Mouse (Mus musculus) monocyte, adult 5-6 weeks (primary cell): ENCODE results near the gene Armc7. TPM values are rescaled to one million over a fixed set of nuclear protein-coding genes. Genes with fewer than 3 reads are reported as not detected.
"Not testable (repeated sequence)": the region's sequence is repeated elsewhere in the genome, so short reads cannot be mapped to it uniquely, and the experiment has no call there.

Source experiments
- ATAC-seq: fragments of 153-309, 156-312 bp; replicated peaks from 2 replicates; pipeline ENCODE4 v1.8.0; 2017; ENCODE audit warnings: mild to moderate bottlenecking; ENCODE audit not compliant: low TSS enrichment, insufficient number of reproducible peaks, severe bottlenecking, poor library complexity, low FRiP score
- total RNA-seq: library from RNA; stranded (forward); fragments of 200-1000, 200-491, 200-594 nt; gene quantifications from 3 replicates; pipeline ENCODE4 v1.2.3, GENCODE M21; 2017

Gene Armc7
- total RNA-seq, 1 experiment from 2014 or later: 24.2 TPM

DNA sequence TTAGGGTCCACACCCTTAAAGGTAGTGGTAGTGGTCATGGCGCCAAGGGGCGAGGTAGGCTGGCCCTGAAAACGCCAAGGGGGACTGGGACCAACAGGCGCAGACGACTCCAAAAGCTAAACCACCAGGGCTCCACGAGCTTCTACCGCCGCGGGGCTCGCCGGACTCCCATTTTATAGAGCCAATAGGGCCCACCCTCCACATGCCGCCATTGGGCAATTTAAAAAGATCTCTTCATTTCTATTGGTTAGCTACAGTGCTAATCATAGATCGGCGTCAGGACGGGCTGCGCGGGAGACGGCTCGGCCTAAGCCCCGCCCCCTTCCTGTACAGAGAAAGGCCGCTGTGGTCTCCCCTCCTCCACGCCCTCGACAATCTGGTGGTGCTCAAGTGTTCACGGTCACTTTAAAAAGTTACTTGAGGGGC, 38.8 kb downstream of the Armc7 start, which contains the start of gene Jpt1:
TSS of gene Jpt1 (minus strand) at position 150 of the 426 bp plus-strand sequence.
- peak; percentile 92 for ATAC-seq

DNA sequence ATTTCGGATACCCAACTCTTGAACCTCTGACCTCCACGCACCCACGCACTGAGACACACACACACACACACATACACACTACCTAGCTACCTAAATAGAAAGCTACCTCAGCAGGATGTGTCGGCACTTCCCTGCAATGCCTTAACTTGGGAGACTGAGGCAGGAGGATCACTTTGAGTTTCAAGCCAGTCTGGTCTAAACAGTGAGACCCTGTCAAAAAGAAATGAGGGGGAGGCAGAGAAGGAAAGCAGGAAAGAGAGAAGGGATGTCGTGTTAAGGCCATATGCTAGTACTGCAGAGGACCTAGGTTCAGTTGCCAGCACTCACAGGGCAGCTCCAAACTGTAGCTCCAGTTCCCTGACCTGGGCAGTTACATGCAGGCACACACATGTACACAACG, 39.6 kb downstream of the Armc7 start:
- ATAC-seq: no peak

DNA sequence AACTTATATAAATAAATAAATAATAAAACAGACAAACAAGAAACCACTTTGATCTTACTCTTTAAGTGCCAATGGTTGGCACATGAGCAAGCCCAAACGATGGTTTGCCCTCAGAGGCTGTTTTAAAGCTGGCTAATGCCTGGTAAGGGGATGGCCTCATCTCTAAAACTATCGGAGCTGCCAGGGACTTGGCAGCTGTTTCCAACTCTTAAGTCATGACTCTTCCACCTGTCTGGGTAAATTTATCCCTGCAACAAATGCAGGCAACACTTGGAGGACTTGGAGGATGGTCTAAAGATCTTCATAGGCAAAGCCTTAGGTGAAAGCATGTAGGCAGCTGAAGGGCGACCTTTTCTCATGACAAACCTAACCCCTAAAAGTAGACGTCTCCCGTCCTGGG, 41.5 kb downstream of the Armc7 start:
- no peak for ATAC-seq

DNA sequence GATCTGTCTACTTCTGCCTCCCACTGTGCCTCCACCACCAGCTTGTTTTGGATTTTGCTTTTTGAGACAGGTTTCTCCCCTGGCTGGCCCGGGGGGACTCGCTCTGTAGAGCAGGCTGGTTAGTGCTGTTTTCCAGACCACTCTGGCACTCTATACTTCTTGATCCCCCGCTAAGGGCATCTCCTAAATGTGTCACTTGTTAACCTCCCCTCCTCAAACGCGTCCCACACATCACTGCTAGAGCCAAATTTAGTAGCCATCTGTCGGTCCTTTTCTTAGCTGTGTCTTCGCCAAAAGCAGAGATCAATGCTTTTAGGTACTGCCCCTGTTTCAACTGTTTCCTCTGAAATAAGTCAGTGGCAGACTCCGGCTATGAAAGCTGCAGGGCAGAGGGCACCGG, 43.2 kb downstream of the Armc7 start:
- ATAC-seq: no peak

DNA sequence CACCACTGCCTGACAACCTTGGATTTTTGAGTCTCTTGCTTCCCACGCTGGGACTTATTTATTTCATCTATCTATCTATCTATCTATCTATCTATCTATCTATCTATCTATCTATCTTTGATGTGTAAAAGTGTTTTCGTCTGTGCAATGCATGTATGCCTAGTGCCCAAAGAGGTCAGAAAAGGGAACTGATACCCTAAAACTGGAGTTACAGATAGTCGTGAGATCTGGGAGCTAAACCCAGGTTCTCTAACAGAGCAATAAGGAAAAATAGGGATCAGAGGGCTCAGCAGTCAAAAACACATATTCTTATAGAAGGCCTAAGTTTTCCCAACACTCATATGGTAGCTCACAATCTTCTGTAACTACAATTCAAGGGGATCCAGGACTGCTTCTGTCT, 44.1 kb downstream of the Armc7 start:
- ATAC-seq: no peak

DNA sequence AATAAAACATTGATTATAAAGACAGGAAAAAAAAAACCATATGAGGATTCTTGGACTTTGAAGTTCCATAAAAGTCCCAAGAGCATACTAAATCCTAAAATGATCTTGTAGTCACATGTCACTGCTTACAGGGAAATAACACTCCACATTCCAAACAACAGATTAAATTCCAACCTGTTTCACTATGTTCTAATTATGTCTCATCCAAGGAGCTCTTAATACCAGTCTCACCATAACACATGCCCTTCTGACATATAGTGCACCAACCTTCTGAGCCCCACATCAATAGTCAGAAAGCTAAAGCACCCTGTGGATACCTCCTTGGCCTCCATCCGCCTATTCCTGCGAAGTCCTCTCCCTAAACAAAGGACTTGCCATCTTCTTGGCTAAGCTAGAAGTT, 44.8 kb downstream of the Armc7 start:
- no peak for ATAC-seq

DNA sequence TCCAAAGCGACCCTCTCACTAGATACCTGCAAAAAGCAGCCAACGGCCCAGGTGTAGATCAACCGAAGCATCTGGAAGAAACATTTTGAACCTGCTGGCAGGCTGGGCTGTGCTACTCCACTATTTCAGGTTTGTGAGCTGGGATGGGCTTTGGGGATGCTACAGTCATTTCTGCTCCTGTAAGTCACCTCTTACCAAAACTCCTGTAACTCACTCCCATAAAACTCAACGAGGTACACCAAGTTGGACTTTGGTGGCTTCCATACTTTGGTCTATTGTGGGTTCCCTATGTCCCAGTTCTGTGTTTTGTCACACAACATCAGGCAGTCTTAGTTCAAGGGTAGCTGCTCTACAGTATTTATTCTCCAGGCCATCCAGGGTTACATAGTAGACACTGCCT, 45.6 kb downstream of the Armc7 start:
- no peak for ATAC-seq

DNA sequence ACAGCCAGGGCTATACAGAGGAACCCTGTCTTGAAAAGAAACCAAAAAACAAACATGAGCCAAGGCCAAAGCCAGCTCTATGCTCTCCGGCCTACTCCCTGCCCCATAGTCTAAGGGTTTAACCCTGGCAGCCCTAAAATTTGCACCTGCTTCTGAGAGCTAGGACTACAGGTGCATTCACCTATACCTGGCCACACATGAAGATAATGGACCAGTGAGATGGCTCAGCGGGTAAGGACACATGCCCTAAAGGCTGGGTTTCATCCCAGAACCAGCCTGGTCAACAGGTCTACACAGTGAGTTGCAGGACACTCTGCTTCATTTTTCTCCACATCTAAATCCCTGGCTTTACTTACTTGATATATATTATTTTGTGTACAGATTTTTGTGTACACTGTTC, 46.8 kb downstream of the Armc7 start:
- ATAC-seq: no peak

DNA sequence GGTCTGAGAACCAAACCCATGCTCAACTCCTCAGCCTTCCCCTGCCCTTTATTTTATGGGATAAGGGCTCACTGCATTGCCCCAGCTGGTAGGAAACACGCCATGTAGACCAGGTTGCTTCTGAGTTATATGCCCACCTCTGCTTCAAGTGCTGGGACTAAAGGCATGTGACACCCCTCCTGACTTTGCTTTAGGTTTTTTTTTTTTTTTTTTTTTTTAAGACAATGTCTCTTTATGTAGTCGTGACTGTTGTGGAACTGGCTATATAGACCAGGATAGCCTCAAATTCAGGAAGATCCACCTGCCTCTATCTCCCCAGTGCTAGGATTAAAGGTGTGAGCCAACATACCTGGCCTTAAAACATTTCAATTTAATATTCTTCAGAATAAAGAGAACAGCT, 47.2 kb downstream of the Armc7 start:
- no peak for ATAC-seq

DNA sequence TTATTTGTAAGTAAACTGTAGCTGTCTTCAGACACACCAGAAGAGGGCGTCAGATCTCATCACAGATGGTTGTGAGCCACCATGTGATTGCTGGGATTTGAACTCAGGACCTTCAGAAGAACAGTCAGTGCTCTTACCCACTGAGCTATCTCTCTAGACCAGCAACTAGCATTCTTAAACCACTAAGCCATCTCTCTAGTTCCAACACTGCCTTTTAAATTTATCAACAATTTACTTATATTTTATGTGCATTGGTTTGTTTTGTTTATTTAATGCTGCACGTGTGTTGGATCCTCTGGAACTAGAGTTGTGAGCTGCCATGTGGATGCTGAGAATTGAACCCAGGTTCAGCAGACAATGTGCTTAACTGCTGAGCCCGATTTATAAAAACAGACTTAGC, 51.0 kb downstream of the Armc7 start:
- ATAC-seq: not testable (repeated sequence)

DNA sequence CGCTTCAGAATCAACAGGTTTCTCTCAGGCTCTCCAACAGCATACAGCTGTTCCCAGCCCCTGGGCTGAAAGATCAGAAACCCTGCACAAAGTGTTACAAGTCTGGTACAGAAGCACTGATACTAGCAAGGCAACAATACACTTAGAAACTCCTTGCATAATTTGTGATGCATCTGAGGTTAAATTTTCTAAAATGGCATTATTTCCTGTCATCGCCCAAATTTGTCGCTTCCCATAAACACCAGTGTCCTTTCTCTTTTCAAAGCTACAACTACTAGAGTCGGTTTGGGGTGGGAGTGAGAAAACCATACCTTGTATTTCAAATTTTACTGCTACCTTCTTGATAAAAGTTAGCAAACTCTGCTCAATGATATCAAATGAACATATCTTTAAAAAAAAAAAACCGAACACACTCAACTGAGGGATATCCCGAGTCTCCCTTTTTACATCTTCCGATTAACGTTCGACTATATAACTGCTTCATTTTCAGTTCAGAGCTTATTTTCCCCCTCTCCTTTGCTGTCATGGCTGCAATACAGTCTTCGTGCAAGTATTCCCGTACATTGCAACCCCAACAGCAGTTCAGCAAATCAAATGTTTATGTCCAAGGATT, 59.4 kb downstream of the Armc7 start:
- ATAC-seq: no peak

DNA sequence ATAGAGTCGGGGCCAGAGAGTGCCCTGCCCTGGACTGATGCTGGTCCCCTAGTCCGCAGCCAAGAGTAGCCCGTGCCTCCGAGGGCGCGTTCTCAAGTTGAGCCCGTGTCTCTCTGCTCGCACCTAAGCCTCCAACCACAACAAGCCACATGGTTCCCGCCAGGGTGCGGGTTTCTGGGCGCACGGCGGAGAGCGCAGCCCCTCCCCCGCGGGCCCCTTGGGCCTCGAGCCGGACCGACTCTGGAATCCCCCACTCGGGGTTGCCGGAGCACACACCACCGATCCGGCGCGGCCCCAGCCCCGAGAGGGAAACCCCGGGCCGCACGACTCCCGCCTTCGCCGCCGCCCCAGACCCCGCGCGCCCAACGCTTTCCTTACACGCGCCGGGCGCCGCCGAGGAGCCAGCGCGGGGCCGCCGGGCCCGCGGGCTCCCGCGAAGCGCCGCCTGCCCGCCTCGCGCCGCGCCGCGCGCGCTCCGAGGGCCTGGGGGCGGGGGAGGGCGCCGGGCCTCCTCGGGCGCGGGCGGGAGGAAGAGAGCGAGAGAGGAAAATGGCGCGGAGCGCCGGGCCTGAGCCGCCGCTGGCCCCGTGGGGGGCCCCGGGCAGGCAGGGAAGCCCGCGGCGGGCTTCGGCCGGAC, 60.1 kb downstream of the Armc7 start:
- ATAC-seq: peak; percentile 52

DNA sequence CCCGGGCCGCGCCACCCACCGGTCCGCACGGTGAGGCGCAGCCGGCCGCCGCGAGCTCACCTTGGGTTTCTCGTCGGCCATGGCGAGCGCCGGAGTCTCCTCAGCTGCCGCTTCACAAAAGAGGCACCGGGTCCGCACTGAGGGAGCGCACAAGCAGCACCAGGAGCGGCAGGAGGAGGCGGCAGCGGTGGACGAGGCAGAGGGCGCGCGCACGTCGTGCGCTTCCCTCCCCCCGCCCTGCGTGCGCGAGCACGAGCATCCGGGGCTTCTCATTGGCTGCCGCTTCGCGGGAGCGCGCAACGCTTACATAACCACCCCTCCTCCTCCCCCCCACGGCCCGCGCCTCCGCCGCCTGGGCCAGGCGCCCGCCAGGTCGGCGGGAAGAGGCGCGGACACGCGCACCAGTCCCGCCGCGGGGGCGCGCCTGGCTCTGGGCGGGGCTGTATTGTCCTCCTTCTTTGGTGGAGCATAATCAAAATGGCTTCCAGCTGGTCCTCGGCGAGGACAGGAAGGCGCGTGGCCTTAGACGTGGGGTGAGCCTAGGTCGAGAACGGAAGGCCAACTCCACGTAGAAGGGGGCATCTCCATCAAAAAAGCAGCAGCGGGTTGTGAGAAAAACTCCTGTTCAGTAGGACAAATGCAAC, 60.7 kb downstream of the Armc7 start, which contains the start of gene Sumo2:
TSS of gene Sumo2 (minus strand) at position 239 of the 644 bp plus-strand sequence.
- peak; percentile 79 for ATAC-seq

DNA sequence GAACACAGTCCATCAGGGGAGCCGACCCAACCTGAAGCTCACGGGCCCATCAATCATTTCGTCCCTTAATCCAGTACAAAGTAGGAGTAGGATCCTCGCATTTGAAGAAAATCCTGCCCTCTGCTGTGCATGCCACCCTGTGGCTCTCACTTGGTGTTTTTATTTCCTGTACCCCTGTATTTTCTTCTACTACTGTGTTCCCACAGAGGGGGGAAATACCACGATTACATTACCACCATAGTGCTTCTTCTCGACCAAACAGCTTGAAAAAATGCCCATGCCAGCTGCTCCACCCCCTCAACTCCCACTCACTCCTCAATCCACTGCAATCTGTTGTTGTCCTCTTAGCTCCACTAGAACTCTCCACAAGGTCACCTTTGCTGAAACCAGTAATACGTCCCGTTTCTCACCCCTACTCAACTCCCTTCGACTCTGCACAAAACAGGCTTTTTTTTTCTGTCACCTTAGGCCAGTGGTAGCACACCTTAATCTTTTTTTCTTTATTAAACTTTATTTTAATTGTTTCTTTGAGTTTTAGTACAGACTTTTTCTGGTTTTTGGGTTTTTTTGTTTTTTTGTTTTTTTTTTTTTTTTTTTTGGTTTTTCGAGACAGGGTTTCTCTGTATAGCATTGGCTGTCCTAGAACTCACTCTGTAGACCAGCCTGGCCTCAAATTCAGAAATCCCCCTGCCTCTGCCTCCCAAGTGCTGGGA, 61.5 kb downstream of the Armc7 start:
- 0 out of 2 replicates have a peak, but pooled peaks have one; percentile 10 for ATAC-seq

DNA sequence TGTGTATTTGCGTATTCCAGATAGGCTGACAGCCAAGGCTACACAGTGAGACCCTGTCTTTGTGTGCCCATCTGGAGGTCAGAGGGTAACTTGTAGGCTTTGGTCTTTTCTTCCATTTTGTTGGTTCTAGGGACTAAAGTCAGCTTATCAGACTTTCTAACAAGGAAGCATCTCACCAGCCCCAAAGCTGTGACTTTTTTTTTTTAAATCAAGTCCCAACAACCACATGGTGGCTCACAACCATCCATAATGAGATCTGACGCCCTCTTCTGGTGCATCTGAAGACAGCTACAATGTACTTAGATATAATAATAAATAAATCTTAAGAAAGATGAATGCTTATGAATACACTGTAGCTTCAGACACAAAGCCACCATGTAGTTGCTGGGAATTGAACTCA, 62.6 kb downstream of the Armc7 start:
- no peak for ATAC-seq

Other genes with a start within 250 kb of the Armc7 start
- gene Grin2c, start 208.4 kb upstream of the Armc7 start, total RNA-seq: not detected in 3 replicates
- 8.4 to 14.8 TPM (median 11.7 TPM) in 3 replicates for gene Fdxr, start 198.6 kb upstream of the Armc7 start, total RNA-seq
- gene Fads6, start 178.0 kb upstream of the Armc7 start, total RNA-seq: 0.11 to 0.78 TPM (median 0.38 TPM) in 3 replicates
- gene Otop2, start 168.5 kb upstream of the Armc7 start, total RNA-seq: not detected in 3 replicates
- gene Ush1g, start 153.6 kb upstream of the Armc7 start, total RNA-seq: not detected in 3 replicates
- 0.39 TPM in 1 of 3 replicates, not detected in the others for gene Otop3, start 140.9 kb upstream of the Armc7 start, total RNA-seq
- gene Hid1, start 107.9 kb upstream of the Armc7 start, total RNA-seq: 4.7 to 13.4 TPM (median 7.5 TPM) in 3 replicates
- not detected in 3 replicates for gene Cdr2l, start 93.8 kb upstream of the Armc7 start, total RNA-seq
- gene Mrpl58, start 71.9 kb upstream of the Armc7 start, total RNA-seq: 57.9 to 84.5 TPM (median 60.9 TPM) in 3 replicates
- 553 to 728 TPM (median 631 TPM) in 3 replicates for gene Atp5h, start 55.7 kb upstream of the Armc7 start, total RNA-seq
- gene Kctd2, start 55.5 kb upstream of the Armc7 start, total RNA-seq: 20.7 to 29.6 TPM (median 24.3 TPM) in 3 replicates
- gene Trim80, start 35.1 kb upstream of the Armc7 start, total RNA-seq: not detected in 3 replicates
- gene Slc16a5, start 13.2 kb upstream of the Armc7 start, total RNA-seq: 0.39 TPM in 1 of 3 replicates, not detected in the others
- gene Nt5c, start 16.2 kb downstream of the Armc7 start, total RNA-seq: 154 to 190 TPM (median 179 TPM) in 3 replicates
- gene Jpt1, start 38.7 kb downstream of the Armc7 start, total RNA-seq: 230 to 253 TPM (median 234 TPM) in 3 replicates
- 356 to 417 TPM (median 357 TPM) in 3 replicates for gene Sumo2, start 60.6 kb downstream of the Armc7 start, total RNA-seq
- 44.3 to 90.7 TPM (median 75.8 TPM) in 3 replicates for gene Nup85, start 88.8 kb downstream of the Armc7 start, total RNA-seq
- 20.4 to 30.1 TPM (median 20.7 TPM) in 3 replicates for gene Mrps7, start 128.3 kb downstream of the Armc7 start, total RNA-seq
- 32.1 to 47.8 TPM (median 37.8 TPM) in 3 replicates for gene Gga3, start 128.4 kb downstream of the Armc7 start, total RNA-seq
- 37.5 to 42.1 TPM (median 41.2 TPM) in 3 replicates for gene Mif4gd, start 137.3 kb downstream of the Armc7 start, total RNA-seq
- 14.2 to 23.5 TPM (median 15.3 TPM) in 3 replicates for gene Slc25a19, start 152.6 kb downstream of the Armc7 start, total RNA-seq
- 28.1 to 56.7 TPM (median 47.2 TPM) in 3 replicates for gene Grb2, start 232.9 kb downstream of the Armc7 start, total RNA-seq